9 mouse cellular contexts compared by ENCODE assay signal in the genomic region with DNA sequence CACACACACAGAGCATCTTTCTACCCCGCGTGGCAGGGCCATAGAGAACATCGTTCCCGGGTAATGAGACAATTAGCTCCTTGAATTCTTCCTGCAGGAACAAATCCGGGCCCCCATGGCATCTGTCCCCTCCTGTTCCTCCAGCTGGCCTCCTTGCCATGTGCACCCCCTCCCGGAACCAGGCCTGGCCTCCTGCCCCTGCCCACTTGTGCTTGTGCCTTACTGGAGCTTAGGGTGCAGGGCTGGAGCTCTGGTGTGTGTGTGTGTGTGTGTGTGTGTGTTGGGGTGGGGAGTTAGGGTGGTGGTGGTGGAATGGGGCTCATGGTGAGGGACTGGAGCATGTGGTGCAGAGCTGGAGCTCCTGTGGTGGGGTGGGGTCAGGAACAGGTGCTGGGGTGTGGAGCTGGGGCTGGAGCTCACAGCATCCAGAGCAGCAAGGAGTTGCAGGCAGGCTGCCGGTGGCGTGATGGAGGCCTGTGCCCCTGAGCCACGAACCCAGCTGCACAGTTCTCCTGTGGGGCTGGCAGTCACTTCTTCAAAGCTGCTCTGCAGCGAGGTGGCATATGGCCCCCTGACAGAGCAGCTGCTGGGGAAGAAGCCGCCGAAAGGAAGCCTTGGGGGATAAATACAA. TPM values are rescaled to one million over a fixed set of nuclear protein-coding genes. Genes with fewer than 3 reads are reported as not detected.
A peak's percentile ranks its signal among the peaks of the same experiment; 100 is the strongest.
DNase-seq lines count a peak whose midpoint lies in the region; ATAC-seq and TF ChIP-seq lines count a peak whose summit lies in the region.
"Had no signal": no experiment of that assay in that cellular context is flagged by ENCODE, and none has a peak within 500 bp of the region (broad histone marks: within the 10 kb centered on the region; RNA-seq: fewer than 3 reads in every experiment).

No protein-coding gene starts in this region.

- no peaks in the 10 kb centered on the region for H3K4me1 ChIP-seq in thymus, adult 2 months (replicated peaks; ENCODE audit: control insufficient read depth, insufficient read depth, low read length)
- H3K4me1 ChIP-seq in hindbrain, embryonic 12.5 days: peaks cover 10% of the 10 kb centered on the region
- H3K4me1 ChIP-seq in midbrain, embryonic 11.5 days (ENCODE audit: control insufficient read depth, insufficient read depth, low read length): no peaks in the 10 kb centered on the region

- ATAC-seq in hindbrain, embryonic 12.5 days (ENCODE audit: low FRiP score): peak; percentile 57
- ATAC-seq in midbrain, embryonic 11.5 days (ENCODE audit: low FRiP score): peak; percentile 35; the same call in 1 of the 2 replicates

- WGBS in thymus, adult 2 months: 56% methylated on average over 12 of the region's 12 CpGs
- WGBS in hindbrain, embryonic 12.5 days: 45% methylated on average over 12 of the region's 12 CpGs
- 67% methylated on average over 12 of the region's 12 CpGs for WGBS in midbrain, embryonic 11.5 days

- no peak overlapping the region for H3K27ac ChIP-seq in thymus, adult 2 months (ENCODE audit: control insufficient read depth, insufficient read depth, low read length)
- H3K27ac ChIP-seq in hindbrain, embryonic 12.5 days: peak overlapping the region; percentile 50; the same call in 1 of the 2 replicates
- H3K27ac ChIP-seq in midbrain, embryonic 11.5 days (ENCODE audit: low read depth, low read length): no peak overlapping the region

- H3K9ac ChIP-seq in hindbrain, embryonic 12.5 days: no peak overlapping the region
- no peak overlapping the region for H3K9ac ChIP-seq in midbrain, embryonic 11.5 days (ENCODE audit: low read length)

- DNase-seq in thymus, postnatal 10 days (ENCODE audit: low spot score in 2 of 2): peak; percentile 19 to 34
- DNase-seq in thymus, adult 2 months: no peak
- DNase-seq in midbrain, embryonic 11.5 days (ENCODE audit: low spot score, missing footprints): peak; percentile 77
- no peak for DNase-seq in gastrocnemius, postnatal 36 days
- no peak for DNase-seq in urinary bladder, postnatal 14 days (ENCODE audit: low spot score)
- DNase-seq in embryo, embryonic 9.5 days (ENCODE audit: extremely low spot score): no peak
- DNase-seq in spleen, postnatal 14 days (ENCODE audit: low spot score in 2 of 2): no peak

- H3K36me3 ChIP-seq in thymus, adult 2 months (ENCODE audit: control insufficient read depth, insufficient read depth, low read length): no peaks in the 10 kb centered on the region
- H3K36me3 ChIP-seq in hindbrain, embryonic 12.5 days: no peaks in the 10 kb centered on the region
- H3K36me3 ChIP-seq in midbrain, embryonic 11.5 days (ENCODE audit: control insufficient read depth, insufficient read depth, low read length): no peaks in the 10 kb centered on the region
- H3K36me3 ChIP-seq: G1E had no signal

- no peak overlapping the region for H3K4me3 ChIP-seq in thymus, adult 2 months (ENCODE audit: control insufficient read depth, insufficient read depth, low read length)
- H3K4me3 ChIP-seq in hindbrain, embryonic 12.5 days: no peak overlapping the region
- no peak overlapping the region for H3K4me3 ChIP-seq in midbrain, embryonic 11.5 days (ENCODE audit: low read depth, low read length)

- no peaks in the 10 kb centered on the region for H3K27me3 ChIP-seq in thymus, adult 2 months (ENCODE audit: control insufficient read depth, insufficient read depth, low read length)
- no peaks in the 10 kb centered on the region; the same call in 1 of the 2 replicates for H3K27me3 ChIP-seq in hindbrain, embryonic 12.5 days
- H3K27me3 ChIP-seq in midbrain, embryonic 11.5 days (ENCODE audit: control insufficient read depth, insufficient read depth, low read length): no peaks in the 10 kb centered on the region

- H3K4me2 ChIP-seq in hindbrain, embryonic 12.5 days (replicated peaks): no peak overlapping the region
- no peak overlapping the region for H3K4me2 ChIP-seq in midbrain, embryonic 11.5 days

- H3K9me3 ChIP-seq in hindbrain, embryonic 12.5 days (replicated peaks): no peaks in the 10 kb centered on the region
- no peaks in the 10 kb centered on the region for H3K9me3 ChIP-seq in midbrain, embryonic 11.5 days (ENCODE audit: control insufficient read depth, low read length)
- H3K9me3 ChIP-seq: G1E had no signal

- intact Hi-C loops in gastrocnemius, postnatal 36 days (cut with DNase I): no loop called here

- no peak for TF ChIP-seq CTCF in thymus, adult 2 months (IDR thresholded peaks at IDR 0.05; ENCODE audit: borderline replicate concordance, control insufficient read depth, extremely low read depth, insufficient read depth, low read length, poor library complexity)

- no peak for TF ChIP-seq POLR2A in thymus, adult 2 months (IDR thresholded peaks at IDR 0.05; ENCODE audit: control insufficient read depth, extremely low read depth, insufficient read depth, low read length, poor library complexity)

RNA-seq across cellular contexts. Expression of a gene that starts 44.2 kb away (rescaled TPM):
- polyA plus RNA-seq in thymus, adult 2 months (2012; rRNA removed): 338 and 372 TPM in 2 replicates
- 312 and 347 TPM in 2 replicates for polyA plus RNA-seq in hindbrain, embryonic 12.5 days (2016; fragmentation: Nextera tagmentation; extraction: Ambion mirVana)
- polyA plus RNA-seq in midbrain, embryonic 11.5 days (2014; fragmentation: Nextera tagmentation; extraction: Ambion mirVana): 332 and 364 TPM in 2 replicates
- 10 to 100 TPM; 41.6 to 55.7 TPM for total RNA-seq in gastrocnemius, postnatal 36 days (2021)

RNA-seq across cellular contexts. Expression of a gene that starts 44.5 kb away (rescaled TPM):
- polyA plus RNA-seq in thymus, adult 2 months (2012; rRNA removed): 37.2 and 37.6 TPM in 2 replicates
- polyA plus RNA-seq in hindbrain, embryonic 12.5 days (2016; fragmentation: Nextera tagmentation; extraction: Ambion mirVana): 196 and 206 TPM in 2 replicates
- polyA plus RNA-seq in midbrain, embryonic 11.5 days (2014; fragmentation: Nextera tagmentation; extraction: Ambion mirVana): 133 and 141 TPM in 2 replicates
- total RNA-seq in gastrocnemius, postnatal 36 days (2021): 10 to 100 TPM in 1 of 2 experiments, 1 to 10 TPM in 1; 8.8 to 13.1 TPM

Comparison
In these comparisons a context has a peak if more than half of its experiments do, and no peak if none do; other contexts are left out.
1. DNase-seq: peak in thymus, postnatal 10 days (2 of 2) and midbrain, embryonic 11.5 days (single experiment); none in thymus, adult 2 months (single experiment), gastrocnemius, postnatal 36 days (0 of 2), urinary bladder, postnatal 14 days (single experiment), embryo, embryonic 9.5 days (single experiment) and spleen, postnatal 14 days (0 of 2).